Mouse (Mus musculus): ENCODE measurements around the gene Gm14124. TPM values are rescaled to one million over a fixed set of nuclear protein-coding genes. Genes with fewer than 3 reads are reported as not detected.
"Not testable (repeated sequence)": the region's sequence is repeated elsewhere in the genome, so short reads cannot be mapped to it uniquely, and the experiment has no call there.

Gene Gm14124
- 0.08 and 0.62 TPM in 2 replicates for total RNA-seq (2014; rRNA removed)
- polyA plus RNA-seq (2015; fragmentation: Nextera tagmentation; extraction: Ambion mirVana) = not detected in 2 replicates

DNA sequence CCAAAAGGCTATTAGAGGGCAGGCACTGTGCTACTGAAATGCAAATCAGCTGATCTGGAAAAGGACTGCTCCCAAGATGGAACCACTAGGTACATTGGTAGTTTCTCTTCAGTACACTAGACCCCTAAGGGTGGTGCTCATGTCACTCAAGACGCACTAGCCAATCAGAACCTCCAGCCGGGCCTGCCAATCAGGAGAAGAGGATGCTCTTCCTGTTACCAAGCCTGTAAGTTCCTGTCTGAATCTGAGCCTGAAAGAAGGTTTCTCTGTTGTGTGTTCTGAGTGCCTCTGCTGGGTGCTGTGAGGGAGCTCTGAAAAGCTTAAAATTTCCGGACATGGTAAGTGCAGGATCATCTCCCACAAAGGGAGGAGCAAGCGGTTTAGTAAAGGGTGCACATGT is at the start of gene Gm14124:
Gene Gm14124 (plus strand): TSS at position 227 of the 400 bp plus-strand sequence.
- not testable (repeated sequence) for H3K4me3 ChIP-seq (ENCODE audit: low read depth, low read length); ATAC-seq

DNA sequence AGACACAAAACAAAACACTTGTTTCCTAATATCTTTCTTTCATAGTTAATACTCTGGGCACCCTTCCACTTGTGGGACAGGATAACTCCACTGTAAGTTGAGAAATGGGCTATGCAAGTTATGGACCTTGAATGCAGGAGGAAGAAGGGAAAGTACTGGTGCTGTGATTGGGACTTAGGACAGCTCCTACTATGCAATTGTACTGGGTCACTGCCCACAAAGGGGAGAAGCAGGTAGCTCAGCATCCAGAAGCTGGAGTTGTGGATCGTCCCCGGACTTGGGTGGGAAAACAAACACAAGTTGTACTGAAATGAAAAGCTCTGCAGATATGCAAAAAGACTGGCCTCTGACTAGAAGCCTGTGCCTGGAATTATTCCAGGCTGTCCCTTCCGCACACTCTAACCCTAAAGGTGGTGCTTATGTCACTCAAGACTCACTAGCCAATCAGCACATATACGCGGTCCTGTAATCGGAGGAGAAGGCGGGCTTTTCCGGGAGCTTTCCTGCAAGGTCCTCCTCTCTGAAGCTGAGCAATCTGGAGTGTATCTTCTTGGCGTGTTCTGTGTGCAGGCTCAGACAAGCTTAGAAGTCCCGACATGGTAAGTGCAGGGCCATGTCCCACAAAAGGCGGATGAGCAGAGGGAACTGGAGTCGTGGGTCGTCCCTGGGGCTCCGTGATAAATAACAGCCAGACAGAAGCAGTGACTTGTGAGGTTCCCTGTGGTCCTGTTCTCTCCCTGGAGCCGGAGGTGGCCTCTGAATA is 39.5 kb upstream of the Gm14124 start, which contains the start of gene Zfp937:
Gene Zfp937 (plus strand): TSS at position 474 of the 763 bp plus-strand sequence.
- H3K4me1 ChIP-seq (ENCODE audit: insufficient read depth); H3K36me3 ChIP-seq (ENCODE audit: insufficient read depth): not testable (repeated sequence)

More for the DNA sequence above, at the start of gene Gm14124:
- not testable (repeated sequence) for H3K36me3 ChIP-seq (ENCODE audit: insufficient read depth); H3K27ac ChIP-seq (ENCODE audit: low read depth, low read length); H3K27me3 ChIP-seq (ENCODE audit: insufficient read depth, low read length); DNase-seq; H3K9ac ChIP-seq; H3K4me2 ChIP-seq (ENCODE audit: low read depth); H3K9me3 ChIP-seq (ENCODE audit: low read length); H3K4me1 ChIP-seq (ENCODE audit: insufficient read depth)
- WGBS = 90% methylated on average over 4 of the region's 4 CpGs

DNA sequence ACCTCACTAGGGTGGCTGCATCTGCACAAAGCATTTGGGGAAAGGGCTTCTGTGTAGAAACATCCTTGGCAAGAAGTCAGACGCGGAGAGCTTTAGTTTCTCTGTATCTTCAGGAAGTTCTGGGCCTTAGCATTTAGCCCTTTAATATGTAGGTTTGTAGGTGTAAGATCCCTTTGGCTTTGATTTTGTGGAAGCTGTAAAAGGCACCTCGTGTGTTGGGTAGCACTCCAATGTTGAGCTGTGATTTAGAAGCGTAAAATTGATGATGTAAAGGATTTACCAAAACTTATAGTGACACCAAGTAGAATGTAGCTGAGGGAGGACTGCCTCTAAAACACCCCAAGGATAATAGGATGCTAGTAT is 39.0 kb upstream of the Gm14124 start:
- not testable (repeated sequence) for ATAC-seq; DNase-seq; H3K27ac ChIP-seq (ENCODE audit: low read depth, low read length); H3K36me3 ChIP-seq (ENCODE audit: insufficient read depth); H3K9me3 ChIP-seq (ENCODE audit: low read length); H3K4me1 ChIP-seq (ENCODE audit: insufficient read depth); H3K27me3 ChIP-seq (ENCODE audit: insufficient read depth, low read length)
- Histone ChIP-seq H3K9ac (peak overlapping the region; percentile 47), H3K4me2 (ENCODE audit: low read depth) (peak overlapping the region; percentile 51), H3K4me3 (ENCODE audit: low read depth, low read length) (peak overlapping the region; percentile 31)
- WGBS = 2% methylated on average over 3 of the region's 4 CpGs

More for the DNA sequence above, 39.5 kb upstream of the Gm14124 start, which contains the start of gene Zfp937:
- H3K9me3 ChIP-seq (ENCODE audit: low read length); H3K27me3 ChIP-seq (ENCODE audit: insufficient read depth, low read length); H3K27ac ChIP-seq (ENCODE audit: low read depth, low read length): not testable (repeated sequence)
- H3K4me2 ChIP-seq (ENCODE audit: low read depth) = peak within 1 kb of the TSS; percentile 51
- H3K9ac ChIP-seq = peak within 1 kb of the TSS; percentile 47
- peak; percentile 44 for DNase-seq
- ATAC-seq = peak; percentile 100
- peak within 1 kb of the TSS; percentile 31 for H3K4me3 ChIP-seq (ENCODE audit: low read depth, low read length)
- 3% methylated on average over 15 of the region's 15 CpGs for WGBS

DNA sequence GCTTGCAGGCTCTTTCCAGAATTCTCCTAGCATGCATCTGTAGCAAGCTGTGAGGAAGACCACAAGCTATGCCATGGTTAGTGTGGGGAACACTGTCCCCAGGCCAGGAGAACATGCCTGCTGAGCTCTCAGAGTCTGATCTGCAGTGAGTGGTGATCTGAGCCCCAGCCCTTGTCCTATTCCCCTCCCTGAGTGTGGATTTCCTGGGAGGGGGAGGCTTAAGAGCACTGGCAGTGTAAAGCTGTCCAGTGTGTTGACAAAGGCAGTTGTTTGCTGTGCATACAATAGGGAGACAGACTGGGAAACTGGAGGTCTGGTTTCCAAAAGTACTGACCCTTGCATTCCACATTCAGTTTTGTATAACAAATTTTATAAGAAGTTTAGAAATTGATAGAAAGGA is 34.1 kb upstream of the Gm14124 start:
- not testable (repeated sequence) for H3K4me3 ChIP-seq (ENCODE audit: low read depth, low read length); H3K9me3 ChIP-seq (ENCODE audit: low read length); H3K4me2 ChIP-seq (ENCODE audit: low read depth); H3K27me3 ChIP-seq (ENCODE audit: insufficient read depth, low read length); ATAC-seq; H3K27ac ChIP-seq (ENCODE audit: low read depth, low read length); H3K9ac ChIP-seq; DNase-seq; H3K36me3 ChIP-seq (ENCODE audit: insufficient read depth); H3K4me1 ChIP-seq (ENCODE audit: insufficient read depth)

DNA sequence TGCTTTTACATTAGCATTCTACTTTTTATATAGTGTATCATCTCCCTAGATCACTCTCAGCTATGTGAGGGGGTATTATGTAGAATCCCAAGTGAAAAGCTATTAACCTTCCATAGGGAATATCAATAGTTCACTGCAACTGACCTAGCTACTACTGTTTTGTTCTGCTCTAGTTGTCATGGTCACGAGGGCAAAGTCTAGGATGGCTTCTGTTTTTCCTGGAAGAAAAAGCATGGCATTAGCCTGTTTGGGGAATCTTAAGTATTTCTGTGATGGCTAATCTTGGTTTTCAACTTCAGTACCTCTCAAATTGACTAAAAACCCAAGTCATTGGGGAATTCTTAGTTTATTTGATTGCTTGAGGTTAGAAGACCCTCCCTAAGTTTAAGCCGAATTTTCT is 14.1 kb upstream of the Gm14124 start:
- Histone ChIP-seq H3K36me3 (ENCODE audit: insufficient read depth) (peaks cover 6% of the 10 kb centered on the region), H3K4me1 (ENCODE audit: insufficient read depth) (no peaks in the 10 kb centered on the region), H3K4me3 (ENCODE audit: low read depth, low read length) (no peak overlapping the region), H3K9me3 (ENCODE audit: low read length) (peaks cover 9% of the 10 kb centered on the region; the same call in 1 of the 2 replicates), H3K4me2 (ENCODE audit: low read depth) (no peak overlapping the region), H3K27ac (ENCODE audit: low read depth, low read length) (no peak overlapping the region), H3K9ac (no peak overlapping the region), H3K27me3 (ENCODE audit: insufficient read depth, low read length) (no peaks in the 10 kb centered on the region)
- ATAC-seq = no peak
- no peak for DNase-seq
- WGBS = 88% methylated on average over 2 of the region's 2 CpGs
- no peak for TF ChIP-seq CTCF (IDR thresholded peaks at IDR 0.05; ENCODE audit: low read depth)

DNA sequence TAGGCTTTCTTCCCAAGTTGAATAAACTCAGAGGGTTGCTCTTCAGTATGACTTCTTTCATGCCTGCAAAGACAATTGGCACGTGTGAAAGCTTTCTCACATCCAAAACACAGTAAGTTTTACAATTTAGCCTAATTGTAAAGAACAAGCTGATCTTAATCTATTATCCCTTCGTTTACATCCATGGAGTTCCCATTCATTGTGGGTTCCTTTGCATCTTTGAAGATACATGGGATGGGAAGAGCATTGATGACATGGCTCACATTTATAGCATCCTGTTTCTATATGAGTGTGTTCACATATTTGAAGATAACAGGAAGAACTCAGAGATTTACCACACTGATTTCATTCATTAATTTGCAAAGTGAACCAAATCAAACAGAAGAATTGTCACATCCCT is 1.8 kb upstream of the Gm14124 start, which contains the start of gene Gm21994:
Gene Gm21994 (minus strand): TSS at position 101 of the 400 bp plus-strand sequence.
- not testable (repeated sequence) for H3K9me3 ChIP-seq (ENCODE audit: low read length); H3K4me3 ChIP-seq (ENCODE audit: low read depth, low read length); H3K27ac ChIP-seq (ENCODE audit: low read depth, low read length); H3K27me3 ChIP-seq (ENCODE audit: insufficient read depth, low read length); H3K9ac ChIP-seq; H3K4me2 ChIP-seq (ENCODE audit: low read depth); H3K36me3 ChIP-seq (ENCODE audit: insufficient read depth); ATAC-seq; DNase-seq; H3K4me1 ChIP-seq (ENCODE audit: insufficient read depth)
- WGBS = 55% methylated on average over 2 of the region's 2 CpGs

DNA sequence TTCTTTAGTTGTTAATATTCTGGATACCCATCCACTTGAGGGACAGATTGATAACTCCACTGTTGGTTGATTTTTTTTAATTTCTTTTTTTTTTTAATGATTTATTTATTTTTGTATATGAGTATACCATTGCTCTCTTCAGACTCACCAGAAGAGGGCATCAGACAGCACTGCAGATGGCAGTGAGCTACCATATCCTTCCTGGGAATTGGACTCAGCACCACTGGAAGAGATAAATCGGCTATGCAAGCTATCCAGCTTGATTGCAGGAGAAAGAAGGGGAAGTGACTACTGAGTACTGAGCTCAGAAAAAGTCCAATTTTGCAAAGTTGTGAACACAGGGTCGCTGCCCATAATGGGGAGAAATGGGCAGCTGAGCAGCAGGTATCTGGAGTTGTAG is 456 bp upstream of the Gm14124 start:
- not testable (repeated sequence) for H3K4me1 ChIP-seq (ENCODE audit: insufficient read depth); H3K27me3 ChIP-seq (ENCODE audit: insufficient read depth, low read length); H3K4me2 ChIP-seq (ENCODE audit: low read depth); H3K36me3 ChIP-seq (ENCODE audit: insufficient read depth); H3K9me3 ChIP-seq (ENCODE audit: low read length); H3K27ac ChIP-seq (ENCODE audit: low read depth, low read length); H3K4me3 ChIP-seq (ENCODE audit: low read depth, low read length); DNase-seq; H3K9ac ChIP-seq; ATAC-seq
- 70% methylated on average over 2 of the region's 2 CpGs for WGBS

Measured in forebrain, postnatal 0 days (tissue).